Mouse (Mus musculus): ENCODE measurements around the gene Klk1b1. TPM values are rescaled to one million over a fixed set of nuclear protein-coding genes. Genes with fewer than 3 reads are reported as not detected.
"Not testable (repeated sequence)": the region's sequence is repeated elsewhere in the genome, so short reads cannot be mapped to it uniquely, and the experiment has no call there.

The Klk1b1 gene
- not detected for total RNA-seq (2021)
- long read RNA-seq, experiment 1, result 0 reads
- long read RNA-seq, experiment 2, result 0 reads

- intact Hi-C loops (cut with DNase I), result no loop called here
Measured at GRCm38 (mm10) chr7:43966451-43966850, at the start of gene Klk1b1. Gene Klk1b1 (plus strand): TSS chr7:43966751.

GRCm38 (mm10) chr7:43918426-43918825, 48.1 kb upstream of the Klk1b1 start:
- intact Hi-C loops (cut with DNase I), result no loop called here
- no peak for DNase-seq

More at GRCm38 (mm10) chr7:43966451-43966850, at the start of gene Klk1b1:
- no peak for DNase-seq

- intact Hi-C loops (cut with DNase I), result no loop called here
- DNase-seq, result no peak
Measured at GRCm38 (mm10) chr7:43918871-43919270, 47.7 kb upstream of the Klk1b1 start.

- intact Hi-C loops (cut with DNase I), result no loop called here
- DNase-seq, result peak; percentile 70 to 74
Measured at GRCm38 (mm10) chr7:43919559-43920451, 46.7 kb upstream of the Klk1b1 start.

GRCm38 (mm10) chr7:43920582-43920981, 46.0 kb upstream of the Klk1b1 start:
- intact Hi-C loops (cut with DNase I), result no loop called here
- DNase-seq, result no peak

- DNase-seq, result no peak
Measured at GRCm38 (mm10) chr7:43921087-43921486, 45.5 kb upstream of the Klk1b1 start.

GRCm38 (mm10) chr7:43921941-43922340, 44.6 kb upstream of the Klk1b1 start:
- no peak for DNase-seq
- intact Hi-C loops (cut with DNase I), result no loop called here

More at GRCm38 (mm10) chr7:43921087-43921486, 45.5 kb upstream of the Klk1b1 start:
- intact Hi-C loops (cut with DNase I), result no loop called here

GRCm38 (mm10) chr7:43925985-43926384, 40.6 kb upstream of the Klk1b1 start:
- peak in 1 of 2 experiments; percentile 5 for DNase-seq
- intact Hi-C loops (cut with DNase I), result no loop called here

- DNase-seq, result no peak
- intact Hi-C loops (cut with DNase I), result no loop called here
Measured at GRCm38 (mm10) chr7:43928521-43928920, 38.0 kb upstream of the Klk1b1 start.

GRCm38 (mm10) chr7:43932337-43932736, 34.2 kb upstream of the Klk1b1 start:
- intact Hi-C loops (cut with DNase I), result no loop called here
- no peak for DNase-seq

- intact Hi-C loops (cut with DNase I), result no loop called here
- DNase-seq, result no peak
Measured at GRCm38 (mm10) chr7:43933440-43933839, 33.1 kb upstream of the Klk1b1 start, which contains the start of gene Klk15. Gene Klk15 (plus strand): TSS chr7:43933740.

- intact Hi-C loops (cut with DNase I), result no loop called here
- no peak for DNase-seq
Measured at GRCm38 (mm10) chr7:43934747-43935146, 31.8 kb upstream of the Klk1b1 start.

- no peak for DNase-seq
- intact Hi-C loops (cut with DNase I), result no loop called here
Measured at GRCm38 (mm10) chr7:43936551-43936950, 30.0 kb upstream of the Klk1b1 start.

GRCm38 (mm10) chr7:43942293-43942692, 24.3 kb upstream of the Klk1b1 start:
- intact Hi-C loops (cut with DNase I); DNase-seq: not testable (repeated sequence)

- DNase-seq, result no peak
Measured at GRCm38 (mm10) chr7:43944727-43945264, 21.8 kb upstream of the Klk1b1 start.

GRCm38 (mm10) chr7:43950364-43950763, 16.2 kb upstream of the Klk1b1 start, which contains the start of gene Klk1b8:
Gene Klk1b8 (plus strand): TSS chr7:43950664.
- DNase-seq, result no peak
- intact Hi-C loops (cut with DNase I), result no loop called here

More at GRCm38 (mm10) chr7:43944727-43945264, 21.8 kb upstream of the Klk1b1 start:
- intact Hi-C loops (cut with DNase I), result no loop called here

- no peak for DNase-seq
- intact Hi-C loops (cut with DNase I), result no loop called here
Measured at GRCm38 (mm10) chr7:43952703-43953102, 13.8 kb upstream of the Klk1b1 start.

- DNase-seq, result no peak
- intact Hi-C loops (cut with DNase I), result no loop called here
Measured at GRCm38 (mm10) chr7:43967058-43967457, 507 bp downstream of the Klk1b1 start.

- DNase-seq, result no peak
- intact Hi-C loops (cut with DNase I), result no loop called here
Measured at GRCm38 (mm10) chr7:43967612-43968011, 1.1 kb downstream of the Klk1b1 start.

GRCm38 (mm10) chr7:43975761-43976160, 9.2 kb downstream of the Klk1b1 start, which contains the start of gene Klk1b9:
Gene Klk1b9 (plus strand): TSS chr7:43976061.
- intact Hi-C loops (cut with DNase I); DNase-seq: not testable (repeated sequence)

- DNase-seq, result no peak
- intact Hi-C loops (cut with DNase I), result no loop called here
Measured at GRCm38 (mm10) chr7:43985657-43986056, 19.1 kb downstream of the Klk1b1 start.

Data from heart, postnatal 14 days (tissue).